Mouse (Mus musculus) common myeloid progenitor, adult 5-6 weeks (primary cell): ENCODE measurements at regions not wholly inside any gene's neighbourhood (a gene's known extent, or its start where the extent isn't known, plus 50 kb on each side); places are given as distances from the start of the nearest gene placed in this dataset.

Experiments
- ATAC-seq: replicated peaks from 2 replicates; pipeline ENCODE4 v1.8.0; 2016; ENCODE audit warnings: low read depth, mild to moderate bottlenecking, moderate TSS enrichment, inconsistent platforms; ENCODE audit not compliant: poor library complexity, severe bottlenecking

- ATAC-seq, result no peak
Measured at GRCm38 (mm10) chr16:71197523-71197922, 883.8 kb downstream of the Gbe1 start.

- no peak for ATAC-seq
Measured at GRCm38 (mm10) chr16:71208806-71209205, 895.1 kb downstream of the Gbe1 start.

GRCm38 (mm10) chr16:71224469-71224868 lies 910.7 kb downstream of the Gbe1 start:
- no peak for ATAC-seq

GRCm38 (mm10) chr16:71230104-71230653 lies 916.4 kb downstream of the Gbe1 start:
- ATAC-seq, result no peak

- ATAC-seq, result no peak
Measured at GRCm38 (mm10) chr16:71243065-71243464, 929.3 kb downstream of the Gbe1 start.

- no peak for ATAC-seq
Measured at GRCm38 (mm10) chr16:71243480-71243879, 929.7 kb downstream of the Gbe1 start.

- ATAC-seq, result peak; percentile 71
Measured at GRCm38 (mm10) chr16:71247516-71248139, 933.9 kb downstream of the Gbe1 start.

GRCm38 (mm10) chr16:71255740-71256139 lies 942.0 kb downstream of the Gbe1 start:
- ATAC-seq, result no peak

- no peak for ATAC-seq
Measured at GRCm38 (mm10) chr16:71256175-71256574, 942.4 kb downstream of the Gbe1 start.

GRCm38 (mm10) chr16:71267191-71267590 lies 953.4 kb downstream of the Gbe1 start:
- ATAC-seq, result no peak
